Mouse (Mus musculus): ENCODE results near the gene Timeless.
A peak's percentile ranks its signal among the peaks of the same experiment; 100 is the strongest.
"Not testable (repeated sequence)": the region's sequence is repeated elsewhere in the genome, so short reads cannot be mapped to it uniquely, and the experiment has no call there.

Gene Timeless

GRCm38 (mm10) chr10:128214112-128214511 is 17.8 kb upstream of the Timeless start:
- not testable (repeated sequence) for DNase-seq

- no peak for DNase-seq
Observed at GRCm38 (mm10) chr10:128214981-128215380, 16.9 kb upstream of the Timeless start.

GRCm38 (mm10) chr10:128218387-128219117 is 13.3 kb upstream of the Timeless start:
- no peak for DNase-seq

GRCm38 (mm10) chr10:128221533-128222286 is 10.2 kb upstream of the Timeless start:
- no peak for DNase-seq

GRCm38 (mm10) chr10:128225064-128225463 is 6.8 kb upstream of the Timeless start:
- no peak for DNase-seq

GRCm38 (mm10) chr10:128225538-128225937 is 6.3 kb upstream of the Timeless start, which contains the start of gene Mip:
Mip (plus strand) TSS chr10:128225838.
- DNase-seq: no peak

GRCm38 (mm10) chr10:128227592-128227991 is 4.3 kb upstream of the Timeless start:
- DNase-seq: no peak

GRCm38 (mm10) chr10:128228009-128228408 is 3.9 kb upstream of the Timeless start:
- DNase-seq: no peak

GRCm38 (mm10) chr10:128230582-128230981 is 1.3 kb upstream of the Timeless start:
- no peak for DNase-seq

GRCm38 (mm10) chr10:128231146-128231545 is 719 bp upstream of the Timeless start:
- no peak for DNase-seq

GRCm38 (mm10) chr10:128232420-128232985 is 638 bp downstream of the Timeless start:
- peak; percentile 48 for DNase-seq

- no peak for DNase-seq
Observed at GRCm38 (mm10) chr10:128236321-128236720, 4.5 kb downstream of the Timeless start.

GRCm38 (mm10) chr10:128237807-128238480 is 6.1 kb downstream of the Timeless start:
- DNase-seq: peak; percentile 25

GRCm38 (mm10) chr10:128239140-128239539 is 7.3 kb downstream of the Timeless start:
- DNase-seq: no peak

GRCm38 (mm10) chr10:128240131-128240530 is 8.3 kb downstream of the Timeless start:
- DNase-seq: no peak

GRCm38 (mm10) chr10:128243252-128243651 is 11.4 kb downstream of the Timeless start:
- no peak for DNase-seq

GRCm38 (mm10) chr10:128244121-128244520 is 12.3 kb downstream of the Timeless start:
- DNase-seq: no peak

GRCm38 (mm10) chr10:128247020-128247732 is 15.3 kb downstream of the Timeless start:
- DNase-seq: no peak

- DNase-seq: no peak
Observed at GRCm38 (mm10) chr10:128250565-128250964, 18.7 kb downstream of the Timeless start.

GRCm38 (mm10) chr10:128253677-128254255 is 21.9 kb downstream of the Timeless start, which contains the start of gene Apon:
Apon (plus strand) TSS chr10:128254096.
- no peak for DNase-seq

- no peak for DNase-seq
Observed at GRCm38 (mm10) chr10:128255925-128256324, 24.1 kb downstream of the Timeless start.

GRCm38 (mm10) chr10:128256328-128256727 is 24.5 kb downstream of the Timeless start:
- DNase-seq: no peak

All from right cerebral cortex, postnatal 25 days (tissue).